Mouse (Mus musculus) bone marrow macrophage, adult 2 months (primary cell): Measurements from ENCODE around the gene Nrgn. TPM values are rescaled to one million over a fixed set of nuclear protein-coding genes. Genes with fewer than 3 reads are reported as not detected.

ENCODE experiments used
- H3K27ac ChIP-seq: 2 replicates; pipeline ENCODE4 v1.5.1; 2012; ENCODE audit warnings: low read depth, low read length; ENCODE audit not compliant: insufficient read depth
- H3K4me1 ChIP-seq: 2 replicates; pipeline ENCODE4 v1.6.1; 2012; ENCODE audit warnings: low read length; ENCODE audit not compliant: control insufficient read depth, insufficient read depth
- H3K4me3 ChIP-seq: 2 replicates; pipeline ENCODE4 v1.5.1; 2012; ENCODE audit warnings: mild to moderate bottlenecking, low read length, moderate library complexity; ENCODE audit not compliant: insufficient read depth
- CTCF ChIP-seq: IDR thresholded peaks from 2 replicates; pipeline ENCODE4 v1.5.1; 2012; ENCODE audit warnings: low read depth, mild to moderate bottlenecking, low read length, moderate library complexity
- POLR2A ChIP-seq: IDR thresholded peaks from 2 replicates; pipeline ENCODE4 v1.6.1; 2012; ENCODE audit warnings: mild to moderate bottlenecking, low read depth, low read length, borderline replicate concordance
- polyA plus RNA-seq: library from polyadenylated mRNA; stranded (reverse); fragments of >200 nt; gene quantifications from 2 replicates; pipeline ENCODE4 v1.2.4, GENCODE M21; 2012; ENCODE audit not compliant: missing spikeins, insufficient read depth, insufficient read length

Nrgn gene
- polyA plus RNA-seq, 1 experiment: not detected

- TF ChIP-seq POLR2A (no peak), CTCF (no peak)
- Histone ChIP-seq H3K27ac (no peak overlapping the region), H3K4me1 (no peaks in the 10 kb centered on the region), H3K4me3 (no peak overlapping the region)
Observed at GRCm38 (mm10) chr9:37576436-37576930, 23.8 kb upstream of the Nrgn start.

GRCm38 (mm10) chr9:37572204-37572876, 19.6 kb upstream of the Nrgn start:
- H3K27ac ChIP-seq: no peak overlapping the region
- 0 out of 2 replicates have a peak, but pooled peaks cover 4% of the 10 kb centered on the region for H3K4me1 ChIP-seq
- TF ChIP-seq CTCF (no peak), POLR2A (no peak)
- H3K4me3 ChIP-seq: no peak overlapping the region

- Histone ChIP-seq H3K27ac (no peak overlapping the region), H3K4me3 (no peak overlapping the region), H3K4me1 (0 out of 2 replicates have a peak, but pooled peaks cover 4% of the 10 kb centered on the region)
- TF ChIP-seq POLR2A: no peak
- TF ChIP-seq CTCF: no peak
Observed at GRCm38 (mm10) chr9:37569231-37569835, 16.6 kb upstream of the Nrgn start.

GRCm38 (mm10) chr9:37568605-37569214, 16.0 kb upstream of the Nrgn start:
- no peak for TF ChIP-seq POLR2A
- no peak for TF ChIP-seq CTCF
- Histone ChIP-seq H3K27ac (no peak overlapping the region), H3K4me3 (no peak overlapping the region), H3K4me1 (0 out of 2 replicates have a peak, but pooled peaks cover 4% of the 10 kb centered on the region)

GRCm38 (mm10) chr9:37567892-37568604, 15.3 kb upstream of the Nrgn start:
- H3K27ac ChIP-seq: no peak overlapping the region
- H3K4me1 ChIP-seq: 0 out of 2 replicates have a peak, but pooled peaks cover 4% of the 10 kb centered on the region
- TF ChIP-seq CTCF (no peak), POLR2A (no peak)
- H3K4me3 ChIP-seq: no peak overlapping the region

GRCm38 (mm10) chr9:37567454-37567853, 14.8 kb upstream of the Nrgn start:
- Histone ChIP-seq H3K27ac (no peak overlapping the region), H3K4me1 (0 out of 2 replicates have a peak, but pooled peaks cover 4% of the 10 kb centered on the region), H3K4me3 (no peak overlapping the region)
- TF ChIP-seq CTCF (no peak), POLR2A (no peak)

- H3K27ac ChIP-seq: no peak overlapping the region
- no peak overlapping the region for H3K4me3 ChIP-seq
- H3K4me1 ChIP-seq: 0 out of 2 replicates have a peak, but pooled peaks cover 4% of the 10 kb centered on the region
- TF ChIP-seq CTCF: no peak
Observed at GRCm38 (mm10) chr9:37567019-37567418, 14.3 kb upstream of the Nrgn start.

GRCm38 (mm10) chr9:37563805-37564204, 11.1 kb upstream of the Nrgn start:
- Histone ChIP-seq H3K4me1 (peaks cover 6% of the 10 kb centered on the region; the same call in 1 of the 2 replicates), H3K4me3 (no peak overlapping the region), H3K27ac (no peak overlapping the region)
- TF ChIP-seq POLR2A (no peak), CTCF (no peak)

GRCm38 (mm10) chr9:37560617-37561016, 7.9 kb upstream of the Nrgn start:
- Histone ChIP-seq H3K4me3 (no peak overlapping the region), H3K27ac (no peak overlapping the region), H3K4me1 (peaks cover 2% of the 10 kb centered on the region; the same call in 1 of the 2 replicates)
- TF ChIP-seq POLR2A: no peak
- TF ChIP-seq CTCF: no peak
